Mouse (Mus musculus) mouse embryonic stem cell (cell line): ENCODE data around the gene 2300002M23Rik.

Source experiments
- in situ Hi-C, 2 experiments: fragments of 300-500 bp; cut with MboI; formaldehyde crosslinking; loops; 1 replicate in 1 of 2; 3 replicates in 1 of 2; pipeline ENCODE4 v1.14.3; 2019 to 2020; ENCODE audit warnings: low sequenced_read_pairs in 2 of 2, low pct_unique_long_range_greater_than_20kb in 1 of 2, mixed read lengths in 1 of 2; ENCODE audit not compliant: unreplicated experiment in 1 of 2

Gene 2300002M23Rik

GRCm38 (mm10) chr17:35591731-35592130, 24.5 kb downstream of the 2300002M23Rik start:
- in situ Hi-C loops, result no loop called here

- in situ Hi-C loops, result no loop called here
These were observed 24.9 kb downstream of the 2300002M23Rik start for GRCm38 (mm10) chr17:35592131-35592530.

GRCm38 (mm10) chr17:35593786-35594185, 26.5 kb downstream of the 2300002M23Rik start:
- in situ Hi-C loops, result no loop called here

GRCm38 (mm10) chr17:35594456-35594855, 27.2 kb downstream of the 2300002M23Rik start:
- in situ Hi-C loops, result no loop called here

- in situ Hi-C loops, result no loop called here
These were observed 30.1 kb downstream of the 2300002M23Rik start for GRCm38 (mm10) chr17:35597399-35597798.

- in situ Hi-C loops, result no loop called here
These were observed 34.0 kb downstream of the 2300002M23Rik start, which contains the start of gene Sfta2 for GRCm38 (mm10) chr17:35601249-35601648. Gene Sfta2 (plus strand): TSS chr17:35601549.

GRCm38 (mm10) chr17:35601736-35602354, 34.6 kb downstream of the 2300002M23Rik start:
- in situ Hi-C loops, result no loop called here

- in situ Hi-C loops, result no loop called here
These were observed 49.9 kb downstream of the 2300002M23Rik start for GRCm38 (mm10) chr17:35617127-35617526.
